Mouse (Mus musculus) thymus, adult 2 months (tissue): Measurements from ENCODE around the gene Slc6a21.

ENCODE experiments used
- CTCF ChIP-seq: fragments of 200-500 bp; IDR thresholded peaks from 2 replicates; pipeline ENCODE4 v1.5.1; 2012; ENCODE audit warnings: mild to moderate bottlenecking, control low read depth, low read length, moderate library complexity, borderline replicate concordance; ENCODE audit not compliant: control insufficient read depth, poor library complexity, insufficient read depth; ENCODE audit errors: extremely low read depth
- POLR2A ChIP-seq: fragments of 200-500 bp; IDR thresholded peaks from 2 replicates; pipeline ENCODE4 v1.6.1; 2012; ENCODE audit warnings: mild to moderate bottlenecking, low read length, control low read depth, moderate library complexity; ENCODE audit not compliant: control insufficient read depth, poor library complexity, insufficient read depth; ENCODE audit errors: extremely low read depth

DNA sequence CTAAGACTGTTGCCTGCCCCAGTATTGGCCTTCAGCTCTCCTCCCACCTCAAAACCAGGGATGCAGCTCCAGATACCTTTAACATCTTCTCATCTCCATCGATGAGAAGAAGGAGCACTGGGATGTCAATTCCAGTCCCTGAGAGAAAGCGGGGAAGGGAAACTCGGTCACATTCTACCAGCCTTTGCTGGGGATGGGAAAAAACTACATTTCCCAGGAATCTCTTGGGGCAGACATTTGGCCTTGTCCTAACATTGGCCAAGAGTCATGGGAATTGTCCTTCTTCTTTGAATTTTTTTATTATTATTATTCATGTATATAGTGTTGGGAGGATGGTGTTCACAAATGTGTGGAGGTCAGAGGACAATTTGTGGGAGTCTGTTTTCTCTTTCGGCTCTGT is 44.9 kb downstream of the Slc6a21 start:
- TF ChIP-seq CTCF (no peak), POLR2A (no peak)
